Mouse (Mus musculus): Measurements from ENCODE around the gene B3galt4.

GRCm38 (mm10) chr17:33929371-33930279, 21.7 kb downstream of the B3galt4 start, which contains the start of gene Rgl2:
- no peak for TF ChIP-seq CTCF (IDR thresholded peaks at IDR 0.05; ENCODE audit: low read depth, low read length)
- TF ChIP-seq POLR2A (IDR thresholded peaks at IDR 0.05; ENCODE audit: insufficient read depth, low read length) = peak; percentile 35
- peak; percentile 55; the same call in 1 of the 2 replicates for TF ChIP-seq EP300 (IDR thresholded peaks at IDR 0.05; ENCODE audit: insufficient read depth, low read depth, low read length)

Measured in ES-Bruce4 (cell line).